Mouse (Mus musculus) NIH3T3 (cell line): ENCODE measurements around the gene Atpaf1.

ENCODE experiments used
- DNase-seq: peaks from one replicate; pipeline ENCODE4 v3.0.0-alpha.2; 2012; ENCODE audit warnings: low read depth

The Atpaf1 gene

GRCm38 (mm10) chr4:115848083-115848482 lies 63.5 kb downstream of the Atpaf1 start:
- no peak for DNase-seq

GRCm38 (mm10) chr4:115848990-115849677 lies 64.5 kb downstream of the Atpaf1 start:
- no peak for DNase-seq

- no peak for DNase-seq
Observed at GRCm38 (mm10) chr4:115850111-115850510, 65.5 kb downstream of the Atpaf1 start.

- DNase-seq = no peak
Observed at GRCm38 (mm10) chr4:115850631-115851030, 66.0 kb downstream of the Atpaf1 start.

- DNase-seq = no peak
Observed at GRCm38 (mm10) chr4:115851569-115851968, 67.0 kb downstream of the Atpaf1 start.

- no peak for DNase-seq
Observed at GRCm38 (mm10) chr4:115855100-115855499, 70.5 kb downstream of the Atpaf1 start.

- no peak for DNase-seq
Observed at GRCm38 (mm10) chr4:115855609-115856008, 71.0 kb downstream of the Atpaf1 start.

- no peak for DNase-seq
Observed at GRCm38 (mm10) chr4:115856282-115856681, 71.7 kb downstream of the Atpaf1 start.

GRCm38 (mm10) chr4:115857293-115857883 lies 72.8 kb downstream of the Atpaf1 start:
- DNase-seq = no peak

GRCm38 (mm10) chr4:115863352-115863751 lies 78.7 kb downstream of the Atpaf1 start:
- no peak for DNase-seq

- no peak for DNase-seq
Observed at GRCm38 (mm10) chr4:115863880-115864279, 79.3 kb downstream of the Atpaf1 start.
